Mouse (Mus musculus): ENCODE measurements at regions not wholly inside any gene's neighbourhood (a gene's known extent, or its start where the extent isn't known, plus 50 kb on each side); places are given as distances from the start of the nearest gene placed in this dataset.
A peak's percentile ranks its signal among the peaks of the same experiment; 100 is the strongest.

DNA sequence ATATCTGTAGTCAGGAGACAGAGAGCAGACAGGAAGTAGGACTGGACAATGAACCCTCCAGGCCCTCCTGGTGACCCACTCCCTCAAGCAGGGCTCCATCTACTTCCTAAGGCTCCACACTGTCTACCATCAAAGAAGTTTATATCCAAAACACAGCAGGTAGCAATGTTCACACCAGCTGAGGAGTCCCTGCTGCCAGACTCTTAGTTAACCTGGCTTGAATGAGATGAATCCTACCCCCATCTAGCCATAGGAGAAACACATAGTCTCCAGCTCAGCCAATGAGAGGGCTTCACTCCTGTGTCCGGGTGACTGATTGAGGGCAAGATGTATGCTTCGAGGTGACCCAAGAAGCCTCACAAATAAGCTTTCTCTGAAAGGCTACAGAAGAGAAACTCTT lies 629.4 kb downstream of the Insc start:
- Histone ChIP-seq H3K27ac (ENCODE audit: low read length) (no peak overlapping the region), H3K4me1 (replicated peaks; ENCODE audit: control insufficient read depth, insufficient read depth, low read length) (peaks cover 4% of the 10 kb centered on the region), H3K9ac (ENCODE audit: low read length) (no peak overlapping the region), H3K27me3 (ENCODE audit: control insufficient read depth, insufficient read depth, low read depth, low read length) (no peaks in the 10 kb centered on the region), H3K36me3 (ENCODE audit: control insufficient read depth, insufficient read depth, low read length) (no peaks in the 10 kb centered on the region), H3K4me3 (ENCODE audit: low read length) (no peak overlapping the region), H3K9me3 (ENCODE audit: control insufficient read depth, low read length) (no peaks in the 10 kb centered on the region), H3K4me2 (ENCODE audit: low read depth, low read length) (no peak overlapping the region)
- ATAC-seq (ENCODE audit: low read depth): no peak
- 31% methylated on average over 2 of the region's 2 CpGs for WGBS

DNA sequence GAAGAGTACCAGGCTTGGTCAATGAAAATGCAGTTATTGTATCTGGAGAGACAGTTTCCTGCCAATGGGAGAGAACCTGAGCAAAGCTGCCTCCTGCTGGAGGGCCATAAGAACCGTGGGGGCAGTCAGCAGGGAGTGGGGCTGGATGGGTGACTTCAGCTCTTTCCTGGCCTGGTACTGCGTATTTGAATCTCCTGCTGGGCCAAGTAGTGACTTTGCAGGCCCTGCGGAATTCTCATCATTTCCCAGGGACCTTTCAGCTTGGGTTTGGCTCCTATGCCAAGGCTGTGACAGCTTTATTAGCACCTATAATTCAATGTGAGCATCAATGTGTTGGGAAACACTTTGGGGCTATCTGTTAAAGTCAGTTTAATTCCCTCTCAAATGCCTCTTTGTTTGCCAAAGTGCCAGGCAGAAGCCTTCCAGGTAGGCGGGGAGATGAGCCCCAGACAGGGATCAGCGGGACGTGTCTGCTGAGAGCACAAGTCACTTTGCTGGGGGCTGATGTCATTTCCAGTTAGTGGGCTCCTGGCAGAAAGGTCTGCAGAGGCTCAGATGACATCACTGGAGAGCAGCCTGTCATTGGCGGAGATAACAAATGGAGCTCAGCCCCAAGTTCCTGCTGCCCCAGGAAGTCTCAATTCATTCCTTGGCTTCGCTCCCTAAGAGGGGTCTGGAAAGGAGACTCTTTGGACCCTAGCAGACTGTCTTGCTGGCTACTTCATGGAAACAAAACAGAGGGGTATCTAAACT lies 630.5 kb downstream of the Insc start:
- no peak overlapping the region for H3K4me2 ChIP-seq (ENCODE audit: low read depth, low read length)
- H3K36me3 ChIP-seq (ENCODE audit: control insufficient read depth, insufficient read depth, low read length): no peaks in the 10 kb centered on the region
- no peak overlapping the region for H3K4me3 ChIP-seq (ENCODE audit: low read length)
- peaks cover 7% of the 10 kb centered on the region for H3K4me1 ChIP-seq (replicated peaks; ENCODE audit: control insufficient read depth, insufficient read depth, low read length)
- WGBS: 67% methylated on average over 8 of the region's 8 CpGs
- no peak overlapping the region for H3K27ac ChIP-seq (ENCODE audit: low read length)
- no peak overlapping the region for H3K9ac ChIP-seq (ENCODE audit: low read length)
- H3K27me3 ChIP-seq (ENCODE audit: control insufficient read depth, insufficient read depth, low read depth, low read length): no peaks in the 10 kb centered on the region
- ATAC-seq (ENCODE audit: low read depth): no peak
- H3K9me3 ChIP-seq (ENCODE audit: control insufficient read depth, low read length): no peaks in the 10 kb centered on the region

DNA sequence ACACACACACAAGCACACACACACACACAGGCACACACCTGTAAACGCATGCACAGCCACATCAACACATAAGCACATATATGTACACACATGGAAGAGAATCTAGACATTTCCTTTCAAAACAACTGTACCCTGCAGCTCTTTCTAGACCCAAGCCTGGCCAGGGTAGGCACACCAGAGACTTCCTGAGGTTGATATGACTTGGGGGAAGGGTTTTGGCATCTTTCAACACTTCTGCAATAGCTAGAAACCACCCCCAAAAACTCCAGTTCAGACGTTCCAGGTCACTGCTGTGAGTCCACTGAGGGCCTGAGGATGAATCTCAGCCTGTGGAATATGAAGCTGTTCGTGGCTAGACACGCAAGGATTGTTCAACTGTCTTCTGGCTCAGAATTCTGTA lies 632.6 kb downstream of the Insc start:
- no peak overlapping the region for H3K27ac ChIP-seq (ENCODE audit: low read length)
- peaks cover 21% of the 10 kb centered on the region for H3K4me1 ChIP-seq (replicated peaks; ENCODE audit: control insufficient read depth, insufficient read depth, low read length)
- H3K9me3 ChIP-seq (ENCODE audit: control insufficient read depth, low read length): no peaks in the 10 kb centered on the region
- H3K4me2 ChIP-seq (ENCODE audit: low read depth, low read length): no peak overlapping the region
- H3K4me3 ChIP-seq (ENCODE audit: low read length): no peak overlapping the region
- H3K36me3 ChIP-seq (ENCODE audit: control insufficient read depth, insufficient read depth, low read length): no peaks in the 10 kb centered on the region
- no peaks in the 10 kb centered on the region for H3K27me3 ChIP-seq (ENCODE audit: control insufficient read depth, insufficient read depth, low read depth, low read length)
- ATAC-seq (ENCODE audit: low read depth): no peak
- H3K9ac ChIP-seq (ENCODE audit: low read length): no peak overlapping the region
- 73% methylated on average over 4 of the region's 4 CpGs for WGBS

DNA sequence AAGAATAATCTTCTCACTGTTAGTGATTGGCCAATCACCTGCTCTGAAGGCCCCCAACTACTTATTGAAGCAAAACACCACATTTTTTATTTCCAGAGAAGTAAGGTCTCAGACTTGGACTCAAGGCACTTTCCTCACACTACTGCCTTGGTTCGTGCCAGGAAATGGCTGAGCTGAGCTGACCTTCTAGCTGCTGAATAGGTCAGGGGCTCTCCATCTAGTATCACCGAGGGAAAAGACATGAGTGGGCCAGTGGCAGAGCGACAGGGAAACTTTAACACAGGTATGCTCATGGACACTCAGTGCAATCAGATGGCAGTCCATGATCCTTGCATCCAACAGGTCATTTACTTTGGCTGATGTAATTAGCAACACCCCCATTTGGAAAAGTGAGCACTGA lies 635.3 kb downstream of the Insc start:
- no peak for ATAC-seq (ENCODE audit: low read depth)
- WGBS: 51% methylated on average over 3 of the region's 3 CpGs

DNA sequence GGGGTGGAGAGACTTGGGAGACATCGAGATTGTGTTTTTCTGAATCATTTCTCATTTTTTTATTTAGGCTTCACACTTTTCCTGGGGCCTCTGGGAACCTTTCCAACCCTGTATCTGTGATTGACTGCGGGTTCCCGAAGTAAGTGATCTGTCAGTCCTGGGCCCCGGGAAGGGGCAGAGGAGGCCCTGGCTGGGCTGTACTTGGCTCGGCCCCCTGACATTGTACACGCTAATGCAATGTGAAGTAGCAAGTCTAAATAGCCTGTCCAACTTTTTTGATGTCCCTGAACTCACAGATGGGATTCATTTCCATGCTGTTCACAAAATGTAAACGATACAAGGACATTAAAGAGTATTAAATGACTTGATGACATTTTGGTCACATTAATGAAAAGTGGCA lies 636.1 kb downstream of the Insc start:
- WGBS: 22% methylated on average over 7 of the region's 7 CpGs
- Histone ChIP-seq H3K9me3 (ENCODE audit: control insufficient read depth, low read length) (no peaks in the 10 kb centered on the region), H3K4me3 (ENCODE audit: low read length) (no peak overlapping the region), H3K4me2 (ENCODE audit: low read depth, low read length) (no peak overlapping the region), H3K4me1 (replicated peaks; ENCODE audit: control insufficient read depth, insufficient read depth, low read length) (peaks cover 24% of the 10 kb centered on the region), H3K9ac (ENCODE audit: low read length) (no peak overlapping the region), H3K27me3 (ENCODE audit: control insufficient read depth, insufficient read depth, low read depth, low read length) (no peaks in the 10 kb centered on the region), H3K36me3 (ENCODE audit: control insufficient read depth, insufficient read depth, low read length) (no peaks in the 10 kb centered on the region), H3K27ac (ENCODE audit: low read length) (no peak overlapping the region)
- peak; percentile 96 for ATAC-seq (ENCODE audit: low read depth)

More for the DNA sequence above, 635.3 kb downstream of the Insc start:
- no peaks in the 10 kb centered on the region for H3K9me3 ChIP-seq (ENCODE audit: control insufficient read depth, low read length)
- H3K36me3 ChIP-seq (ENCODE audit: control insufficient read depth, insufficient read depth, low read length): no peaks in the 10 kb centered on the region
- H3K9ac ChIP-seq (ENCODE audit: low read length): no peak overlapping the region
- H3K27me3 ChIP-seq (ENCODE audit: control insufficient read depth, insufficient read depth, low read depth, low read length): no peaks in the 10 kb centered on the region
- no peak overlapping the region for H3K4me3 ChIP-seq (ENCODE audit: low read length)
- H3K27ac ChIP-seq (ENCODE audit: low read length): no peak overlapping the region
- peaks cover 24% of the 10 kb centered on the region for H3K4me1 ChIP-seq (replicated peaks; ENCODE audit: control insufficient read depth, insufficient read depth, low read length)
- H3K4me2 ChIP-seq (ENCODE audit: low read depth, low read length): no peak overlapping the region

DNA sequence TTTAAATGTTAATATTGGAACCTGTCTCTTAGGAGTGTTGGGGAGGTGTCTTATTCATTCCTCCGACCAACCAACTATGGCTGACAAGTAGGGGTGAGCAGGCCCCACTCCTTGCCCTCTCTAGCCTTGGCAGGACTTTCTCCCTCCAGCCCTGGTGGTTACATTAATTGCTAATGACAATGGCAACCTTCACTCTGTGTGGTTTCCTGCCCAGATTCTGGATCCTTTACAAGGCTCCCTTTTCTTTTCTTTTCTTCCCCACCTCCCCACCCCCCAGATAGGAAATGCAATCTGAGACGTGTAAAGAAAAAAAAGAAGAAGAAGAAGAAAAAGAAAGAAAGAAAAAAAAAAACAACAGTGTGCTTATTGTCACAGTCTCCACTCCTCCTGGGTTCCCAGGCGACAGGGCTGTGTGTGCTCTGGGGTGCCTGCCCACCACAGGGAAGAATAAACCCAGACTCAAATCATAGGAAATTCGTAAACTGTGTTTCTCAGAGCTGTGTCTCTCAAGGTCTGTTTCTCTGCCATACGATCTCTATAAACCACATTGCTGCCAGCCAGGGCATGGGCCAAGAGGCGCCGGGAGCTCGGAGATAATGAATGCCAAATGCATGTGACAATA lies 637.6 kb downstream of the Insc start:
- Histone ChIP-seq H3K36me3 (ENCODE audit: control insufficient read depth, insufficient read depth, low read length) (no peaks in the 10 kb centered on the region), H3K27me3 (ENCODE audit: control insufficient read depth, insufficient read depth, low read depth, low read length) (no peaks in the 10 kb centered on the region), H3K27ac (ENCODE audit: low read length) (no peak overlapping the region), H3K9me3 (ENCODE audit: control insufficient read depth, low read length) (no peaks in the 10 kb centered on the region), H3K4me3 (ENCODE audit: low read length) (no peak overlapping the region), H3K4me2 (ENCODE audit: low read depth, low read length) (no peak overlapping the region), H3K9ac (ENCODE audit: low read length) (no peak overlapping the region), H3K4me1 (replicated peaks; ENCODE audit: control insufficient read depth, insufficient read depth, low read length) (peaks cover 24% of the 10 kb centered on the region)
- no peak for ATAC-seq (ENCODE audit: low read depth)
- WGBS: 51% methylated on average over 8 of the region's 8 CpGs

DNA sequence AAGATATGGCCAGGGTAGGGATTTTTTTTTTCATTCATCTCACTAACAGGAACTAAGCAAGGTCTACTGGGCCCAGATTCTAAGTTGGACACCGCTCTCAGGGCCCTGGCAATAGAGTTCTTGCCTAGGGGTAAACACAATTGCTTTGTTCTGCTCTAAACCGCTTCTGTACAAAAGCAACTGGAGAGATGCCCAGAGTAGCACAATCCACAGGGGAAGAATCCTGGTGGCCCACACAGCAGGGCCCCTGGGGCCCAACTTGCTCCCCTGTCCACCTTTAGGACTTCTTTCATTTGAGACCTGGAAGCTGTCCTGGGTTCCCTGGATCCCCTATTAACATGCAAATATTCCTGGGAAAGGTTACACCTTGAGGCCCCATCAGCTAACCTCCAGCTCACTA lies 639.4 kb downstream of the Insc start:
- Histone ChIP-seq H3K36me3 (ENCODE audit: control insufficient read depth, insufficient read depth, low read length) (no peaks in the 10 kb centered on the region), H3K4me1 (replicated peaks; ENCODE audit: control insufficient read depth, insufficient read depth, low read length) (peaks cover 24% of the 10 kb centered on the region), H3K4me3 (ENCODE audit: low read length) (no peak overlapping the region), H3K27me3 (ENCODE audit: control insufficient read depth, insufficient read depth, low read depth, low read length) (no peaks in the 10 kb centered on the region), H3K9me3 (ENCODE audit: control insufficient read depth, low read length) (no peaks in the 10 kb centered on the region), H3K27ac (ENCODE audit: low read length) (no peak overlapping the region), H3K9ac (ENCODE audit: low read length) (no peak overlapping the region), H3K4me2 (ENCODE audit: low read depth, low read length) (no peak overlapping the region)
- no peak for ATAC-seq (ENCODE audit: low read depth)
- WGBS: 74% methylated on average over 2 of the region's 2 CpGs

DNA sequence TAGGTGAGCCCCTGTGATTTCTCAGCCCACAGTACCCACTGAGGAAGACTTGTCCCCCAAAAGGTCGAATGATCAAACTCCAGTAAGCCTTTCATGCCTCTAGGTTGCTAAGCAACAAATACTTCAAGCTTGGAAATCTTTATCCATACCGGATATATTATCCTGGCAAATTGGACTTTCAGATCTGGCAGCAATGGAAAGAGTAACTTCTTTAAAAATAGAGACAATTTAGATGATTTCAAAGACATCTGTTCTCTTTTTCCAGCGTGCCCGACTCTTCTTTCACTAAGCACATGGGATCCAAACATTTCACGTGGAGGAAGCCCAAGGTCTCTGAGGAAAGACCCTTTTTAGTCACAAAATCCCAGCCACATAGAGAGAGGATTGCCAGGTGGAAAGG lies 645.4 kb downstream of the Insc start:
- Histone ChIP-seq H3K27ac (ENCODE audit: low read length) (no peak overlapping the region), H3K9me3 (ENCODE audit: control insufficient read depth, low read length) (no peaks in the 10 kb centered on the region), H3K36me3 (ENCODE audit: control insufficient read depth, insufficient read depth, low read length) (no peaks in the 10 kb centered on the region), H3K27me3 (ENCODE audit: control insufficient read depth, insufficient read depth, low read depth, low read length) (no peaks in the 10 kb centered on the region), H3K4me3 (ENCODE audit: low read length) (no peak overlapping the region), H3K9ac (ENCODE audit: low read length) (no peak overlapping the region), H3K4me2 (ENCODE audit: low read depth, low read length) (no peak overlapping the region), H3K4me1 (replicated peaks; ENCODE audit: control insufficient read depth, insufficient read depth, low read length) (peaks cover 2% of the 10 kb centered on the region; the same call in 1 of the 2 replicates)
- WGBS: 61% methylated on average over 5 of the region's 5 CpGs
- ATAC-seq (ENCODE audit: low read depth): no peak

DNA sequence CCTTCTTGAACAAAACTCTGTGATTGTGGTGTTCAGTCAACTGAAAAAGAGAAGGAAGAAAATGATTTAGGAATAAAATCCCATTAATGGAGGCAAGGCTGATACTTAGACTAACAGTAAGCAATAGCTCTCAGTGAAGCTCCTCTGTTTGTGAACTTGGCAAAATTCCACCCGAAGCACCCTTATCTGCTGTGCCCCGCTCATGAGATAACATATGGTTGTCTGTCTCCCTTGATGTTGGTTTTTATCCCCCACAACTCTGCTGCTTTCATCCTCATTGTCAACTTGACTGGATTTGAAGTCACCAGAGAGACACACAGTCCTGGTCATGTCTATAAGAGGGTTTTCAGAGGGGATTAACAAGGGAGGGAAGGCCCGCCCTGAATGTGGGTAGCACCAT lies 646.1 kb downstream of the Sox6 start:
- H3K4me1 ChIP-seq (replicated peaks; ENCODE audit: control insufficient read depth, insufficient read depth, low read length): peaks cover 2% of the 10 kb centered on the region; the same call in 1 of the 2 replicates
- H3K36me3 ChIP-seq (ENCODE audit: control insufficient read depth, insufficient read depth, low read length): no peaks in the 10 kb centered on the region
- H3K9ac ChIP-seq (ENCODE audit: low read length): no peak overlapping the region
- H3K4me2 ChIP-seq (ENCODE audit: low read depth, low read length): no peak overlapping the region
- H3K27ac ChIP-seq (ENCODE audit: low read length): no peak overlapping the region
- H3K27me3 ChIP-seq (ENCODE audit: control insufficient read depth, insufficient read depth, low read depth, low read length): no peaks in the 10 kb centered on the region
- WGBS: 44% methylated on average over 3 of the region's 3 CpGs
- ATAC-seq (ENCODE audit: low read depth): no peak
- H3K4me3 ChIP-seq (ENCODE audit: low read length): no peak overlapping the region
- no peaks in the 10 kb centered on the region for H3K9me3 ChIP-seq (ENCODE audit: control insufficient read depth, low read length)
